Mouse (Mus musculus) duodenum, adult 2 months (tissue): ENCODE measurements around the gene Dab2ip. TPM values are rescaled to one million over a fixed set of nuclear protein-coding genes. Genes with fewer than 3 reads are reported as not detected.

Experiments used
- polyA plus RNA-seq: library from polyadenylated mRNA; depleted of rRNA; stranded (reverse); fragments of >200 nt; gene quantifications from 2 replicates; pipeline ENCODE4 v1.2.3, GENCODE M21; 2012; ENCODE audit warnings: low replicate concordance; rRNA removed

Gene Dab2ip
- polyA plus RNA-seq, result 94.0 and 105 TPM in 2 replicates

DNA sequence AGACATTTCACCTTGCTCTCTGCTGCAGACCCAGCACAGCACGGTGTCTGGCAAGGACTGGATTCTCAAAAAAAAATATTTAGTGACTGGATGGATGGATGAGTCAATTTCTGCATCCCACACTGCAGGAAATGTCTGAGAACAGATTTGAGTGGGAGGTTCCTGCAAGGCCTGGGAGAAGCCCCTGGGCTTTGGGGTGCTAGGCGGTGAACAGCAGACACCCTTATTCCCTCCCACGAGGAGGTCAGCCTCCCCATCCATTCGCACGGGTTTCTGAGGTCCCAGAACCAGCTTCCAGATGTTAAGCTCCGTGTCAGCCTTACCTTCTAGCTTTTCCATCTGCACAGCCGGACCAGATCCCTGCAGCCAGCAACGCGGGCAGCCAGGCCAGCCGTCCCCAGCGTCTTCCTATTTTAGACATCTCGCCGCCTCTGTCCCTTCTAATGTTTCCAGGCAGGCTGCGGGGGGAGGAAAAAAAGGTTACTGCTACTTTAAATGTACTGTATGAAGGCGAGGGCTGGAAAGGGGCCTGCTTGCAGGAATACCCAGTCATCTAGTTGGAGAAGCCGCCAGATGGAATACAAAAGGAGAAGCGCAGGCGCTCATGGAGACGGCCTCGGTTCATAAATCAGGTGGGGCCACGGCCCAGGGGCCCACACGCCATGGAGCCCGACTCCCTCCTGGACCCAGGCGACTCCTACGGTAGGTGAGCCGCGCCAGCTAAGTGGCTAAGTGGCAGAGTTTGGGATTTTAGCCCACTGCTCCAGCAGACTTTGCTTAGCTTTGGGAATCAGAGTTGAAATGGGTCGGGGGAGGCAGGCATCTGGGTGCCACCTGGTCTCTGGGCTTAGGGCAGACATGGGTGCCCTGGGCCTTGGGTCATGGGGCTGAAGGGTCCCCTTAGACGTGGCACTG, at the start of gene Dab2ip:
TSS of gene Dab2ip (plus strand) at position 356 of the 915 bp plus-strand sequence.

Other genes starting within 250 kb of the Dab2ip start
- gene Stom, start 221.3 kb upstream of the Dab2ip start, polyA plus RNA-seq, result 9.4 and 45.1 TPM in 2 replicates
- not detected in 2 replicates for gene 4930568D16Rik, start 190.5 kb upstream of the Dab2ip start, polyA plus RNA-seq
- gene 4930402F06Rik, start 161.1 kb upstream of the Dab2ip start, polyA plus RNA-seq, result not detected in 2 replicates
- 2.3 and 2.7 TPM in 2 replicates for gene Ggta1, start 95.0 kb upstream of the Dab2ip start, polyA plus RNA-seq